Mouse (Mus musculus) kidney, embryonic 14.5 days (tissue): Measurements from ENCODE around the gene Kcnj3. TPM values are rescaled to one million over a fixed set of nuclear protein-coding genes. Genes with fewer than 3 reads are reported as not detected.

ENCODE experiments used
- ATAC-seq: fragments of 200-750 bp; cut with Nextera tagmentation; 2 replicates; pipeline ENCODE4 v1.8.0; 2017; ENCODE audit warnings: moderate number of reproducible peaks, mild to moderate bottlenecking, moderate TSS enrichment, moderate library complexity; ENCODE audit not compliant: low FRiP score, low TSS enrichment
- H3K27ac ChIP-seq: fragments of 300-500 bp; sonication (generic); 2 replicates; pipeline ENCODE4 v1.5.1; 2014; ENCODE audit warnings: low read depth, mild to moderate bottlenecking, low read length, moderate library complexity, mixed read lengths
- H3K27me3 ChIP-seq: fragments of 300-500 bp; sonication (generic); 2 replicates; pipeline ENCODE4 v1.6.1; 2014; ENCODE audit warnings: mild to moderate bottlenecking, low read length; ENCODE audit not compliant: control insufficient read depth, insufficient read depth
- H3K36me3 ChIP-seq: fragments of 300-500 bp; sonication (generic); 2 replicates; pipeline ENCODE4 v1.6.1; 2014; ENCODE audit warnings: low read length, mixed read lengths; ENCODE audit not compliant: control insufficient read depth, insufficient read depth
- H3K4me1 ChIP-seq: fragments of 300-500 bp; sonication (generic); 2 replicates; pipeline ENCODE4 v1.6.1; 2014; ENCODE audit warnings: low read length, mixed read lengths; ENCODE audit not compliant: control insufficient read depth, insufficient read depth
- H3K4me2 ChIP-seq: fragments of 300-500 bp; sonication (generic); replicated peaks from 2 replicates; pipeline ENCODE4 v1.6.1; 2014; ENCODE audit warnings: low read depth, mild to moderate bottlenecking, low read length
- H3K4me3 ChIP-seq: fragments of 300-500 bp; sonication (generic); 2 replicates; pipeline ENCODE4 v1.5.1; 2014; ENCODE audit warnings: mild to moderate bottlenecking, low read length
- H3K9ac ChIP-seq: fragments of 300-500 bp; sonication (generic); 2 replicates; pipeline ENCODE4 v1.6.1; 2014; ENCODE audit warnings: low read depth, mild to moderate bottlenecking, low read length, moderate library complexity
- H3K9me3 ChIP-seq: fragments of 300-500 bp; sonication (generic); 2 replicates; pipeline ENCODE4 v1.6.1; 2016; ENCODE audit warnings: low read length; ENCODE audit not compliant: control insufficient read depth
- WGBS: fragments of 180-500 bp; shearing (Covaris S2); extraction: QIAGEN DNeasy Blood & Tissue Kit; methylation state at CpG from one replicate; pipeline ENCODE4 v1.1.7; 2014; 5-methylcytosine and 5-hydroxymethylcytosine counted together
- polyA plus RNA-seq: library from polyadenylated mRNA; unstranded; fragments of >200 nt; fragmentation: Nextera tagmentation; extraction: Ambion mirVana; gene quantifications from 2 replicates; pipeline ENCODE4 v1.2.1, GENCODE M21; 2014

Kcnj3 gene
- polyA plus RNA-seq: not detected in 2 replicates

DNA sequence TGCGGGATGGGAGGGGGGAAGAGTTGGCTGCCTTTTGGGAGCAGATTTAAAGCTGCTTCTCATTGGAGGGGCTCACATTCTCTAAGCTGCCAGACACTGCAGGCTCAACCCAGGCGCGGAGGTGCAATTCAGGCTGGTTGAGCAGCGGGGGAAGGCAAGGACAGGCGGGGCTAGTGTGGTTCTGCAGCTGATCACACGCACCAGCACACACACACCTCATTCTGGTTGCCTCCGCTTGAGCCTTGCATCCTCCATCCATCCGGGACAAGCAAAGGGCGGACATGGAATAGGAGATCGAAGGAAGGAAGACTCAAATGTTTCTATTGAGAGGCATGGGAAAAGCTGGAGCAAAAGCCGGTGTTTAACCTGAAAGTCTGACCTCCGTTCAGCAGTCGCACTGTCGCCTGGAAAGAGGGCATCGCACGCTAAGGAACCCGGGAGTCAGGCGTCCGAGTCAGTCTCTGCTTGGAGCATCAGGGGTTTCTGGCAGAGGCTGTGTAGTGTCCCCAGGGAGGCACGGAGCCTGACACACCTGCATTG is at the start of gene Kcnj3:
Kcnj3 (plus strand) TSS at position 250 of the 540 bp plus-strand sequence.
- ATAC-seq: peak; percentile 83; the same call in 1 of the 2 replicates
- Histone ChIP-seq H3K9ac (0 out of 2 replicates have a peak within 1 kb of the TSS, but pooled peaks have one; percentile 40), H3K4me2 (peak within 1 kb of the TSS; percentile 56), H3K4me1 (peaks cover 13% of the 10 kb centered on the region), H3K4me3 (peak within 1 kb of the TSS; percentile 36), H3K27me3 (peaks cover 34% of the 10 kb centered on the region), H3K27ac (no peak within 1 kb of the TSS), H3K9me3 (no peaks in the 10 kb centered on the region), H3K36me3 (no peaks in the 10 kb centered on the region)
- under 1% methylated on average over 20 of the region's 20 CpGs for WGBS

DNA sequence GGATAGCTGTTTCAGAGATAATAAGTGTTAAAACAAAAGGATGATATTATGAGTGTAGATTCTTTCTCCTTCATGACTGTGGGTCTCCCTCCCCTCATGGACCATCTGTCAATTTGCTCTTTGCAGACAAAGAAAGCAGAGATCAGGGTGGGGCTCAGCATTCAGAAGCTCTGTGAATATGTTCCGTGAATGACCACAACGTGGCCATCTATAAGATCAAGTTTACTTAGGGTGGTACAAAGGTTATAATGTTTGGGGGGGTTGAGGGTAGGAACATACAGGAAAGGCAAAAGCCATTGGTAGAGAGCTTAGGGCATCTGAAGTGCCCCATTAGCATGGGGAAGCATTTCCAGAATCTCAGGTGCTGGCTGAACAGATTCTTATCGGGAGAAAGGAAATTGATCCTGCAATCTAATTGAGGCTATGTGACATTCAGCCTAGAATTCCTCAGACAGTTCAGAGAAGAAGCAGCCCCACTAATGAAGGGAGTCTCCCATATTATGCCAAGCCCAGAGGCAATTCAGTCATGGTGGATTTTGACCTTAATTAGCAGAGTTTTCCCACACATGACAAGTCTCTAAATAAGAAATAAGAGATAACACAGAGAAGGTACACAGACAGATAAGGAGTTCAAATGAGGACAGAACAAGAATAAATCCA is 45.3 kb upstream of the Kcnj3 start:
- Histone ChIP-seq H3K27ac (no peak overlapping the region), H3K4me3 (no peak overlapping the region), H3K9me3 (no peaks in the 10 kb centered on the region), H3K9ac (no peak overlapping the region), H3K27me3 (no peaks in the 10 kb centered on the region), H3K4me2 (no peak overlapping the region), H3K36me3 (no peaks in the 10 kb centered on the region), H3K4me1 (no peaks in the 10 kb centered on the region)
- 72% methylated on average over 3 of the region's 3 CpGs for WGBS
- ATAC-seq: no peak

DNA sequence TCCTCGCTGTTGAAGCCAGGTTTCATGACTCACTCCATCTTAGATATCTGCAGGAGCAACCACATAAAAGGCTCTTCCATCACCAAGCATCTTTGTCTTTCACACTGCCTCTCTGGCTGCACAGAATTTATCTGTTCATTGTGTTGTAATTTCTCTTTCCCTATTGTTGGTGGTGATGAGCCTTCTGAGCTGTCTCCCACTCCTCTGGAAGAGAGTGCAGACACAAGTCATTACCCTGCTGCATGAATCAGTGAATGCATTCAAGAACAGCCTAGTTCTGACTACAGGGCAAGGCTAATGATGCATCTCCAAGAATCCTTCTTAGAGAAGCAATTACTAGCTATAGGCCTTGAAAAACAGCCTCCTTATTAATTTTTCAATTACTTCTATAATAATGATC is 30.5 kb upstream of the Kcnj3 start:
- WGBS: 78% methylated on average over 1 of the region's 1 CpGs
- Histone ChIP-seq H3K27me3 (no peaks in the 10 kb centered on the region), H3K4me2 (no peak overlapping the region), H3K27ac (no peak overlapping the region), H3K9me3 (no peaks in the 10 kb centered on the region), H3K9ac (no peak overlapping the region), H3K4me1 (no peaks in the 10 kb centered on the region), H3K36me3 (no peaks in the 10 kb centered on the region), H3K4me3 (no peak overlapping the region)
- no peak for ATAC-seq

GRCm38 (mm10) chr2:55427633-55428032 is 8.1 kb upstream of the Kcnj3 start:
- Histone ChIP-seq H3K9ac (no peak overlapping the region), H3K4me1 (no peaks in the 10 kb centered on the region), H3K27ac (no peak overlapping the region), H3K4me3 (no peak overlapping the region), H3K9me3 (no peaks in the 10 kb centered on the region), H3K4me2 (no peak overlapping the region), H3K27me3 (no peaks in the 10 kb centered on the region), H3K36me3 (no peaks in the 10 kb centered on the region)
- peak; percentile 24; the same call in 1 of the 2 replicates for ATAC-seq
- 8% methylated on average over 2 of the region's 2 CpGs for WGBS

DNA sequence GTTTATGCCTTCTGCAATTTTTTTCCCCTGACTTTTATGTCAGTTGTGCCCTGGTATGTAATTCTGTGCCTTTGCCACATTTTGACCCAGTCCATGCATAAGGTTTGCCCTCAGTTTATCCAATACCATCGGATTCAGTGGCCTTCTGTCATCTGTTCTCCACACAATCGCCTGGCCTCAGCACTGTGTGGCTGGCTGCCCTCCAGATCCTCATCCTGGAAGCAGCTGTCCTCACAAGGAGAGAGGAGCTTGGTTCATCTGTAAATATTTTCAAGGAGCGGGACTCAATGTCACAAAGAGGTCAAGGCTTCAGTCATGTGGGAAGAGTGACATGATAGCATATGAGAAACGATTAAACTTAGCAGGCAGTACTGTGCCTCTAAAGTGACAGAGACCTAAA is 3.7 kb upstream of the Kcnj3 start:
- Histone ChIP-seq H3K27ac (no peak overlapping the region), H3K27me3 (peaks cover 14% of the 10 kb centered on the region), H3K4me2 (no peak overlapping the region), H3K9ac (no peak overlapping the region), H3K4me1 (peaks cover 8% of the 10 kb centered on the region), H3K9me3 (no peaks in the 10 kb centered on the region), H3K4me3 (no peak overlapping the region), H3K36me3 (no peaks in the 10 kb centered on the region)
- 72% methylated on average over 4 of the region's 4 CpGs for WGBS
- ATAC-seq: no peak

GRCm38 (mm10) chr2:55436261-55437006 is 664 bp downstream of the Kcnj3 start:
- 0 out of 2 replicates have a peak overlapping the region, but pooled peaks have one; percentile 40 for H3K9ac ChIP-seq
- peak; percentile 65 for ATAC-seq
- no peaks in the 10 kb centered on the region for H3K36me3 ChIP-seq
- peak overlapping the region; percentile 56 for H3K4me2 ChIP-seq
- H3K27me3 ChIP-seq: peaks cover 34% of the 10 kb centered on the region
- H3K4me3 ChIP-seq: peak overlapping the region; percentile 36
- H3K9me3 ChIP-seq: no peaks in the 10 kb centered on the region
- WGBS: under 1% methylated on average over 21 of the region's 21 CpGs
- H3K27ac ChIP-seq: no peak overlapping the region
- H3K4me1 ChIP-seq: peaks cover 13% of the 10 kb centered on the region

GRCm38 (mm10) chr2:55437007-55437949 is 1.5 kb downstream of the Kcnj3 start:
- under 1% methylated on average over 50 of the region's 51 CpGs for WGBS
- no peaks in the 10 kb centered on the region for H3K36me3 ChIP-seq
- peaks cover 13% of the 10 kb centered on the region for H3K4me1 ChIP-seq
- H3K4me2 ChIP-seq: peak overlapping the region; percentile 56
- no peaks in the 10 kb centered on the region for H3K9me3 ChIP-seq
- ATAC-seq: peak; percentile 21; the same call in 1 of the 2 replicates
- H3K27ac ChIP-seq: no peak overlapping the region
- H3K9ac ChIP-seq: 0 out of 2 replicates have a peak overlapping the region, but pooled peaks have one; percentile 40
- H3K4me3 ChIP-seq: peak overlapping the region; percentile 36
- peaks cover 34% of the 10 kb centered on the region for H3K27me3 ChIP-seq

DNA sequence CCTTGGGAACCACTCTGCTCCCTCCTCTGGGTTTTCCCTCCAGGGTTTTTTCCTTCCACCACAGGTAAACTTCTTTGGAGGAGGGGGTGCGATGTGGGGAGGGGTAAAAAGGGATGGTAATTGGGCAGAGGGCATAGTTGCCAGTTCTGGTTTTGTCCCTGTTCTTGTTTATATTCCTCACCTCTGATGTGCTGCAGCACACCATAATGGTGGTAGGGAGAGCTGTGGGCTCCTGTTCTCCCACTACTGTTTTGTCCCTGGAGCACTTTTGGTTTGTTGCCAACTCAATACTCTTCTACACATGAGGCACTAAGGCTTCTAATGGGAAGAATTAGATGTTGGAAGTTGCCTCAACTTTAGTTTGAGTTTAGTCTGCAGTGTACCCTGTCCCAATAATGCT is 2.2 kb downstream of the Kcnj3 start:
- peaks cover 34% of the 10 kb centered on the region for H3K27me3 ChIP-seq
- H3K4me3 ChIP-seq: peak overlapping the region; percentile 36; the same call in 1 of the 2 replicates
- 0% methylated on average over 1 of the region's 1 CpGs for WGBS
- H3K9ac ChIP-seq: no peak overlapping the region
- no peak overlapping the region for H3K27ac ChIP-seq
- ATAC-seq: no peak
- no peaks in the 10 kb centered on the region for H3K9me3 ChIP-seq
- peaks cover 13% of the 10 kb centered on the region for H3K4me1 ChIP-seq
- H3K36me3 ChIP-seq: no peaks in the 10 kb centered on the region
- H3K4me2 ChIP-seq: no peak overlapping the region
